Mouse (Mus musculus) lung, postnatal 4 days (tissue): ENCODE measurements at regions not wholly inside any gene's neighbourhood (a gene's known extent, or its start where the extent isn't known, plus 50 kb on each side); places are given as distances from the start of the nearest gene placed in this dataset.
A peak's percentile ranks its signal among the peaks of the same experiment; 100 is the strongest.

Experiments used
- DNase-seq, 2 experiments: peaks; one replicate each; pipeline ENCODE4 v3.0.0; 2021

- peak; percentile 89 to 91 for DNase-seq
Observed at GRCm38 (mm10) chr9:66646226-66646625, 53.3 kb upstream of the Usp3 start.

GRCm38 (mm10) chr9:66651306-66651705, 58.4 kb upstream of the Usp3 start:
- DNase-seq = no peak

- DNase-seq = no peak
Observed at GRCm38 (mm10) chr9:66657116-66657758, 56.2 kb upstream of the Car12 start.

DNA sequence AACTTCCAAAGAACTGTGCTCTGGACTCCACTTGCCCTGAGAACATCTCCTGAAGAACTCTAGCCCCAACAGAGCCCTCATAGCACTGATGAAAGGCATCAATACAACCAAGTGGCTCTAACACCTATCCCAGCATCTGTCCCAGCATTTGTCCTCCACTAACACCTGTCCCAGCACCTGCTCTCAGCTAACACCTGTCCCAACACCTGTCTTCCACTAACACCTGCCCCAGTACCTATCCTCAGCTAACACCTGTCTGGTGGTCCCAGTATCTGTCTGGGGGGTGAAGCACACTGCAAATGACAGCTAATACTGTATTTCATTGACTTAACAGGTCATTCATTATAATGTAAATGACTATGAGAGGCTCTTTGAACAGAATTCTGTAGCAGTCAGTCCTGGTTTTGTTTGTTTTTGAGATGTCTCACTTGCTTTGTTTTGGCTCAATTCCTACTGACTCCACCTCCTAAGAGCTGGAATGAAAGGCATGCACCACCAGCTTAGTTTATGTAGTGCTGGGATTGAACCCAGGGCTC, 54.7 kb upstream of the Car12 start:
- DNase-seq = no peak

- no peak for DNase-seq
Observed at GRCm38 (mm10) chr9:66659781-66660445, 53.6 kb upstream of the Car12 start.

- DNase-seq = no peak
Observed at GRCm38 (mm10) chr9:66661596-66661995, 51.9 kb upstream of the Car12 start.

GRCm38 (mm10) chr9:66662443-66662842, 51.0 kb upstream of the Car12 start:
- no peak for DNase-seq
